Mouse (Mus musculus) urinary bladder, adult 18-20 months (tissue): ENCODE measurements around the gene Ncln.
A peak's percentile ranks its signal among the peaks of the same experiment; 100 is the strongest.

Source experiments
- DNase-seq, 2 experiments: peaks; one replicate each; pipeline ENCODE4 v3.0.0; 2022; ENCODE audit warnings: low spot score in 2 of 2, mixed read lengths in 2 of 2

Ncln gene

DNA sequence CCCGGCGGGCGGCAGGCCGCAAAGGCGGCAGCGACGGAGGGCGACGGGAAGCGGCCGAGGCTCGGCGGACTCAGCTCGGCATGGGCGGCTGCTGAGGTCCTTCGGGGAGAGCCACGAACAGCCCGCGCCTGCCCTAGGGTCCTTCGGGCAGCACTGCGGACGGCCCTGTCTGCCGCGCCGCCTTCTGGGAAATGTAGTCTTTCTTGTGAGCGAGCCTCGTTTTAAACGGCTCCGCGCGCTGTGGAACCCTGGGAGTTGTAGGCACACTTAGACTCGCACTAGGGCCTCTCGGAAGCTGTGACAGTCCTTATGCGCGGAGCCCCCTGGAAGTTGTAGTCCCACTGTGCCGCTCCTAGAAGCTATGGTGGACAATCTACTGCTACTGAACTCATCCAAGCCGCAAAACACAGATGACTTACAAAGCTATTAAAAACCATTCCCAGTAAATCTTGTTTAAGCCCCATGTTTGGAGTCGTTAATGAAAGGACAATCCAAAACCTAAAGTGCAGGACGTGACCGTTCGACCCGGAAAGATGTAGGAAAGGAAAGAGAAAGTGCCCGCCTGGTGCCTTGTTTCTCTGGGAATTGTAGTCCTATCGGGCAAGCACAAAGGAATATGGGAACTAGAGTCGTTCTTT lies at the start of gene Ncln:
Gene Ncln, minus strand, starts transcription at position 129 of the 638 bp plus-strand sequence.
- peak; percentile 98 for DNase-seq

DNA sequence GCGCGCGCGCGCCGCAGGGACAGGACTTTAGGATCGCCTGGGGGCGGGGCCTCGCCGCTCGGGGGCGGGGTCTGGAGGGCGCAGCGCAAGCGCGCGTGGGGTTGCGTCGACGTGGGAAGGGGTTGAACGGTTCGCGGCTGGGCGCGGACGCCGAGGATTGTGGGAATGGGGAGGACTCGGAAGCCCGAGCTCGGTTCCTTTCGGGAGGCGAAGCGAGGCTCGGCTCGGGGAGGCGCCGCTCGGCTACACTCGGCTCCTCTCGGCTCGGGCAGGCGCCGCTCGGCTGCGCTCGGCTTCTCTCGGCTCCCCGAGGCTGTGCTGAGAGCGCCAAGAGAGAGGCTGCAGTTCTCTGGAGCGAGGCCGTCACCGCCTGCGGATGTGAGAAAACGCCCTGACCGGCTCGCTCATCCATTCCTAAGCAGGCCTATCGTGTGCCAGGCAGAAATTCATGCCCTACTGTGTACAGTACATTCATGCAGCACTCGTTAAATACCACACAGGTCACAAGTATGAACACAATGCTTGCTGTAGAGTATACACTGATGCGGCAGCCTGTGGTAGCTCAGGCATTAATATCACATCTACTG lies 49.1 kb upstream of the Ncln start, which contains the start of gene Gna11:
Gene Gna11, minus strand, starts transcription at position 30 of the 587 bp plus-strand sequence.
- peak; percentile 99 to 100 for DNase-seq

DNA sequence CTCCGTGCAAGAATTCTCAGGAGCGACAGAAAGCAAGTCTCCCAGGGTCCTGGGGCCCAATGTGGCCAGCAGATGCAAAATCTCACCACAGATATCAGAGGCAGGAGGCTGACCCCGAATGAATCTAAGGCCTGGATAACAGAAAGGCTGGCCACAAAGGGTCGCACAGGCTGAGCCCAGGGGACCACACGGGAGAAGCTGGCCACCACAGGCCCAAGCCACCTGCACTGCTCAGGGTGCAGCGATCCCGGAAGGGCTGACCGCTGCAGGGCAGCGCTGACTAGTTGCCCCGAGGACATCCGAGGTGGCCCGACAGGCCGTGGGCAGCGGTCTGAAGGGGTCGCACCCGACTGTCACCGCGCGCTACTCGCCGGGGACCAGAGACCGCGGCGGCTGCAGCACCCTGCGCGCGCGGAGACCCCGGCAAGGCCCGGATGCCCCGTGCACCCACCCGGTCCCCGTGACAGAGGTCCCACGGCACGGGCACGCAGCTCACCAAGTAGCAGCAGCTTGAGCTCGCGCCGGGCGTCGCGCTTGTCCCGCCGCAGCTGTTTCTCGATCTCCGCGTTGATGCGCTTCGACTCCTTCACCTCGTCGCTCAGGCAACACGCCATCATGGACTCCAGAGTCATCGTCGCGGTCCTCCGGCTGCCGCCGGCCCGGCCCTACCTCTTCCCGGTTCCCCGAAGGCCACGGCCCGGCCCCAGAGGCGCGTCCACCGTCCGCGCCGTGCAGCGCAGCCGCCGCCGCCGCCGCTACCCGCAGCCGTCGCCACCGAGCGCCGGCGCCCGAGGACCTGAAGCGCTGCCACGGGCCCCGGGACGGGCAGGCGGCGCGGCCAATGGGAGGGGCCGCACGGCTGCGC lies 48.3 kb upstream of the Ncln start:
- peak in 1 of 2 experiments; percentile 44 for DNase-seq

- DNase-seq: no peak
Observed at GRCm38 (mm10) chr10:81543633-81544032, 47.4 kb upstream of the Ncln start.

DNA sequence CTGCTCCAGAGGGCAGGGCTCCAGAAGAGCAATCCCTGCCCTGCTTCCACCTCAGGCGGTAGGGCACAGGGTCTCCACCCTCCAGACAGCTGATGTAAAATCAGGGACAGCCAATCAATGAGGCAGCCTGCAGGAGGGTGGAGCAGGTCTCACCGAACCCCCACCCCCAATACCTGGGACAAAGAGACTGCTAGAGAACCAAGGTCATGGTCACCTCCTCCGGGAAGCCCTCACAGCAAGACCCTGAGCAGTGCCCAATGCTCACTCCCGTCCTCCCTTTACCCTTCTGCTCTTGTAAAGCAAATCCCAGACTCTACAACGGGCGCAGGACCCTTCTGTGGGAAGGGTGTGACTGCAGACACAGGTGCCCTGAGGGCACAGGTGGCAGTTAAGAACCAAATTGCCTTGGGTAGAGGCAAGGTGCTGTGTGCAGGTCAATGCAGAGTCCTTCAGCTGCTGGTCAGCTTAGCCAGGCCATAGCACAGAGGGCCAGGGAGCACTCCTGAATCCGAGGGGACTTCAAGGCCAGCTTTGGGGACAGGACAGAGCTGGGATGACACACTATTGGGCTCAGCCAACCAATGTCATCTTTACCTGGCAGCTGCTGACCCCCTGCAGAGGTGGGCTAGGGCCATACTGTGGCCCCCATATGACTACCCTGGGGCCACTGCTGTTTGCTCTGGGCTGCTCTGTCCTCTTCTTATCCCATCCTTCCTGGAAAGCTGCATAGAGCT lies 46.7 kb upstream of the Ncln start:
- no peak for DNase-seq

DNA sequence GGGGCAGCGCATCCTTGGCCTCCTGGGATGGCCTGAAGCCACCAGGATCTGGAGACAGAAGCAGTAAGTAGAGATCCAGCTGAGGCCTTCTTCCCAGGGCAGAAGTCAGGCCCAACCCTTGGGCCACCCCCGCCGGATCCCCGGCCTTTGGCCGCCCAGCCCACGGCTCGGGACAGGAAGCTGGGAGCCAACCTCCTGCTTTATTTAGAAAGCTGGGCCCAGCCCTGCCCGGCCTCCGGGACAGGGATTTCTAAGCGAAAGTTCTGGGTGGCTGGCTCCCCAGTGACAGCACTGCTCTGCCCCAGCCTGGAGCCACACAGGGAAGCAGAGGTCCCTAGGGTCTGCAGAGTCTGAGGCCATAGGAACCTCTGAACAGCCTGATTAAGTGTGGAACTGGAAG lies 45.6 kb upstream of the Ncln start:
- DNase-seq: peak in 1 of 2 experiments; percentile 38

DNA sequence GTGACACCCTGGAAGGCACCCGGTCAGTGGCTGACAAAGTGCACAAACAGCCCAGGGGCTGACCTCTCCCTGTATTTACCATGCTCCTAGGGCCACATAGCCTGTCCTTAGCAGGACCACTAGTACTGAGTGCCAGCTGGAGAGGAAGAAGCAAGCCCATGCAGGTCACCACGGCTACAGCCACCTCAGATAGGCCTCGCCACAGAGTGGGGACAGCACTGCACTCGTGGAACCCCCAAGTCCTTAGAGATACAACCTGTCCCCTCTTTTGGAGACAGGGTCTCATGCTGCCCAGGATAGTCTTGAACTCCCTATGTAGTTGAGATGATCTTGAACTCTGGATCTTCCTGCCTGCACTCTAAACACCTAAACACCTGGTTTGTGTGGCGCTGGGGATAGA lies 45.2 kb upstream of the Ncln start:
- DNase-seq: no peak

DNA sequence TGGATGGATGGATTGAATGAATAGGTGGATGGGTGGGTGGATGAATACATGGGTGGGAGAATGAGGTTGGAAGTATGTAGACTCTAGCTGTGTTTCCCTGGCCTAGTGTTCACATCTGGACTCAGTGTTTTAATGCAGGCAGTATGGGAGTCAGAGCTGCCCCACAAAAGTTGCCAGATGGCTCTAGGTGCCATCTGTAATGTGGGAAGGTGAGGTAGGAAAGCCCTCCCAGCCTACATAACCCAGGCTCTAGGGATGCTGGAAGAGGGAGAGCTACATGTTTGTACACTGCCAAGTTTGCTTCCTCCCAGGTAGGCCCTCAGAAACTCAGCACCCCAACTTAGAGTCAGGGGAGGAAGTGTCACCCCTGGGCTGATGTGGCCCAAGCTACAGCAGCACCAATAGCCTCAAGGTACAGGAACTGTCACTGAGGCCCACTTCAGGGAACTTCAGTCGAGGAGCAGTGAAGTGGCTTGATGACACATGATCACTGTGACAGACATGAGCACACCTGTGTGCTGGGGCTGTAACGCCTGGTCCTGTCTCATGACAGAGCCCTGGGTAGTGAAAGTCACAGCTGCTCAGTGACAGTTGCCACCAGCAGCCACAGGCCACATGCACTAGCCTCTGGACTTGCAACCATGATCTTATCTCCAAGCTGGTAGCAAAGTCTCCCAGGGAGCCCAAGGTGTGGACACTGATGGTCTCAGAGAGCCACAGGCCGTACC lies 42.3 kb upstream of the Ncln start:
- DNase-seq: no peak

GRCm38 (mm10) chr10:81537429-81537828 lies 41.2 kb upstream of the Ncln start:
- no peak for DNase-seq

DNA sequence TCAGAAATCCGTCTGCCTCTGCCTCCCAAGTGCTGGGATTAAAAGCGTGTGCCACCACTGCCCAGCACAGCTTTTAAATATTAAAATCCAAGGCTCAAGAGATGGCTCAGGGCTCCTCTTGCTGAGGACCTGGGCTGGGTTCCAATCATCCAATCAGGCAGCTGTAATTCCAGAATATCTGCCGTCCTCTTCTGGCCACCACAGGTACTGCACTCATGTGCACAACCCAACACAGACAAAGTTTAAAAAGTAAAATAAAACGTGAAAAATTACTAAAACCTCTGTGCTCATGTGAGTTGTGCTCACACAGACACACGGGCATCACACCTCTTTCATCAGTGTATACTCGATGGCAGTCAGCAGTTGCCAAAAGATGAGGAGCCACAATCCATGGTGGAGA lies 40.5 kb upstream of the Ncln start:
- no peak for DNase-seq

DNA sequence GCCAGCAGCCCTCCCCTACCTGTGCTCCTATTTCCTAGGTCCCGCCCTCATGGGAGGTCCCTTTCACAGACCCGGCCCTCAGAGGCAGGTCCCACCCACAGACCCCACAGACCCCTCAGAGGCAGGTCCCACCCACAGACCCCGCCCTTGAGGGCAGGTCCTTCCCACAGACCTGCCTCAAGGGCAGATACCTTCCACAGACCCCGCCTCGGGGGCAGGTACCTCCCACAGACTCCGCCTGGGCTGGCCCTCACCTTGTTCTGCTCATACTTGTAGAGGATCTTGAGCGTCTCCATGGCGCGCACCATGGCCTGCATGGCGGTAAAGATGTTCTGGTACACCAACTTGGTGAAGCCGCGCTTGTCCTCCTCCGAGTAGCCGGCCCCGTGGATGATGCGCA lies 38.6 kb upstream of the Ncln start:
- no peak for DNase-seq

- DNase-seq: peak; percentile 76 to 92
Observed at GRCm38 (mm10) chr10:81526779-81527178, 30.6 kb upstream of the Ncln start.

DNA sequence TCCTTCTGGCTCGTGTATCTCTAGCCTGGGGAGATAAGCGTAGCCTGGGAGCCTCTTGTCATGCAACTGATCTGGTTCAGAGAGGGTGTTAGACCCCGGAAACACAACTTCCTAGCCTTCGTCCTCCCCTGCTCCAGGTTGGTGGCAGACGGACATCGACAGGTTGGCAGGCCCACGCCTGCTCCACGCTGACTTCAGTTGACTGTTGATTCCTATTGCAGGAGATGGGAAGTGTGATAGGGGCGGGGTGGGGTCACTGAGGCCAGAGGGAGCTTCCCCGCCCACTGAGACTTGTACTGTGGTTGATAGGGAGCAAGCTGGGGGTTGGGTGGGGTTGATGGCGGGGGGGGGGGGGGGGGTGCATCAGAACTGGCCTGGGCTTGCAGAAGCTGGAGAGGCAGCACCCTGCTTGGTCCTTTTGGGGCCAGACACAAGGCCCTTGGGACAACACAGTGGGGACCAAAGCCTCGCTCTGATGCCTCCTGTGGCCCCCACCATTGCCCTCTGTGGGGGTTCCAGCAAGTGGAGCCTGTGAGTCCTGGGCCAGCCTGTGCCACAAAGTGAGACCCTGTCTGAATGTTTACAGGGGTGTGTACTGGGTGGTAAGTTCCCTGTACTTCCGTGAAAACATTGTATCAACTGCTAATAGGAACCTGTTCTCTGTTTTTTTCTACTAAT lies 29.0 kb upstream of the Ncln start:
- peak; percentile 67 to 70 for DNase-seq

GRCm38 (mm10) chr10:81524051-81524605 lies 27.9 kb upstream of the Ncln start, which contains the start of gene Gna15:
Gene Gna15, minus strand, starts transcription at chr10:81524225.
- peak; percentile 69 to 72 for DNase-seq

GRCm38 (mm10) chr10:81523570-81523969 lies 27.4 kb upstream of the Ncln start:
- DNase-seq: no peak

- DNase-seq: no peak
Observed at GRCm38 (mm10) chr10:81523142-81523541, 26.9 kb upstream of the Ncln start.

DNA sequence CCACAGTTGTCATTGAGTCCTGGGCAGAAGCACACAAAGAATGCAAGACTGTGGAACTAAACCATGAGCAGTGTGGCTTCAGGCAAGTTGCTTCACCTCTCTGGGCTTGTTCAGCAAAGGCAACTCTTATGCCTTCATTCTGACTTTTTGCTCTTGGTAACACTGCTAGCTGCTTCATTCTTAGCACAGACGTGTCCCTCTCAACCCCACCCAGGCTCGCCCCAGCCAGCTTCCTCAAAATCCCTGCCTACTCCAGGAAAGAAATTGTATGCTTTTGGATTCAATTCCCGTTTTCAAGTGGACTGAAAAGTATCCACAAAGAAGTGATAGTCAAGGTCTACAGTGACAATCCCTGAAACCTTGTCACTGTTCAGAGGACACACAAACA lies 23.8 kb upstream of the Ncln start:
- DNase-seq: no peak

DNA sequence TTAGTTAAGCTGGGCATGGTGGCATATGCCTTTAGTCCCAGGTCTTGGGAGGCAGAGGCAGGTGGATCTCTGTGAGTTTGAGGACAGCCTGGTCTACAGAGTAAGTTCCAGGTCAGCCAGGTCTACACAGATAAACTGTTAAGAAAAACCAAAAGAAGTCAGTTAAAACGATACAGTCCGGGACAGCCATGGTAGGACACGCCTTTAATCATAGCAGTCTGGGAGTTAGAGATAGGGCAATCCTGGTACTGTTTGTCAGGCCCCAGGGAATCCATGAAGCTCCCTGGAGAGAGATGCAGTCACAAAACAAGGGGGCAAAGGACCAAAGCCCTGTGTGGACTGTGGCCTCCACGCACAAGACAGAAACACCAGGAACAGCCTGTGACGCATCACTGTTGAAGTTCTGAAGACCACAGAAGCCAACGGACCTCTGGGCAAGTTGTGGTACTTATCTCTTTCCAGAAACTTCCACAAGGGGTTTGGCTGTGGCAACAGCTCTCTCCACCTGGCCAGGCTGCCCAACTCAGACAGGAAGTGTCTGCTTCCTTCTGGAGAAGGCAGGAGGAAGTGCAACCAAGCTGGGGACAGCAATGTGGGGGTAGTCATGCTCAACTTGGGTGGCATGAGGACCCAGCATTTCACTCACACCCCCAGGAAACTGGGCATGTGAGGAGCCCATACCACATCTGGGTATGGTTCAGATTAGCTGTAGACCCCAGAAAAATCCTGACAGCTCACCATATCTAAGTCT lies 23.2 kb upstream of the Ncln start:
- DNase-seq: no peak

DNA sequence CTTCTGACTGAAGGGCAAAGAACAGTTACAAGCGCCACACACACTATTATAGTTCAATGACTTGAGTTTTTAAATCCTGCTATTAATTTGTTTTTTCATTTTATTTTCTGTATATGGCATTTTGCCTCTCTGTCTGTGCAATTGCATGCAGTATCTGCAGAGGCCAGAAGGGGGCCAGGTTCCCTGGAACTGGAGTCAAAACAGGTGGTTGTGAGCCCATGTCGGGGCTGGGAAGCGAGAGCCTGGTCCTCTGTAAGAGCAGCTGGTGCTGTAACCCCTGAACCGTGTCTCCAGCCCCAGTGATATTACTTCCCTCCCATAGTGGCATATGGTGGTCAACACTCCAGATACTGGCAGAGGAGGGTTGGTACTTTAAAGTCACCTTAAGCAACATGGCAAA lies 22.4 kb upstream of the Ncln start:
- peak in 1 of 2 experiments; percentile 55 for DNase-seq

GRCm38 (mm10) chr10:81517227-81517626 lies 21.0 kb upstream of the Ncln start:
- no peak for DNase-seq
